Mouse (Mus musculus) embryonic fibroblast, embryonic 13.5 days (primary cell): ENCODE measurements around the gene Ddx42.

Experiments used
- CTCF ChIP-seq: IDR thresholded peaks from 2 replicates; pipeline ENCODE4 v1.5.1; 2011; ENCODE audit warnings: mild to moderate bottlenecking, control low read depth, low read length, moderate library complexity, borderline replicate concordance; ENCODE audit not compliant: insufficient read depth
- POLR2A ChIP-seq: IDR thresholded peaks from 2 replicates; pipeline ENCODE4 v1.6.1; 2011; ENCODE audit warnings: low read depth, mild to moderate bottlenecking, control low read depth, low read length, moderate library complexity

DNA sequence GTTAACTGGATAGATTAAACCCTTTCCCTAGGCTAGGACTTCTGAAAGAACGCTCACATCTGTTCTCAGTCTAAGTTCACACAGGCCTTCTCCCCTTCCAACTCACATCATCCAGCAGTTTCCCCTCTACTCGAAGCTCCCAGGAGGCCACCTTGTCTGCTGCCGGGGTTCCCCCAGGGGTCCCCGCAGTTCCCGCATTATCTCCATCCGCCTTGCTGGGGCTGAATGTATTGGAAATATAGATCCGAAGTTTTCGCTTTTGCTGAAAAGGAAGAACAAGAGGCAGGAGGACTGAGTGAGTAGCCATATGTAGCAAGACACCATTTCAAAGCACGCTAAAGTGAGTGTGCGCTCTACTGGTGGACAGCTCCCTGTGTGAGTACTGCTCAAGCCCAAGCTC is 49.7 kb downstream of the Ddx42 start:
- no peak for TF ChIP-seq POLR2A
- no peak for TF ChIP-seq CTCF
